Mouse (Mus musculus): Measurements from ENCODE around the gene Gnat1. TPM values are rescaled to one million over a fixed set of nuclear protein-coding genes. Genes with fewer than 3 reads are reported as not detected.

Gene Gnat1
- 0.50 TPM for polyA plus RNA-seq (2017; shearing (Covaris generic))

GRCm38 (mm10) chr9:107679501-107679900 is at the start of gene Gnat1:
Gene Gnat1, minus strand, starts transcription at chr9:107679712.

GRCm38 (mm10) chr9:107709697-107710483 is 30.4 kb upstream of the Gnat1 start, which contains the start of gene Sema3f:
Gene Sema3f, minus strand, starts transcription at chr9:107710475.

DNA sequence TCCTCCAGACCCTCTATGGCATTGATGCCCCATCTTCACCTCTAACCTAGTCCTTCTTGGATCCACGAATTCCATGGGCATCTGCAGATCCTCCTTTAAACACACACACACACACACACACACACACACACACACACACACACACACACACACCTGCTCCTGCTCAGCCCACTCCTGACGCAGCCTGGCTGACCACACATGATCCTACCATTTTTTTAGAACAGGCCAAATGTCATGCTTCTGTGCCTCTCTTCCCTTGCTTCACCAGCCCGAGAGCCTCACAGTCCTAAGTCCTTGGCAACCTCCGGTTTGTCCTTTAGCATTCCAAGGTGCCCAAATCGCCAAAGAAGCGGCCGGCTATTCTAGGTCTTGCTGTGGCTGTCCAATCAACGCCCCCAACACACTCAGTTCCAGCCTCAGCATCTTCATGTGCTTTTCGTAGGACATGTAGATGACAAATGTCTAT is 10.0 kb downstream of the Gnat1 start, which contains the start of gene Slc38a3:
Gene Slc38a3, minus strand, starts transcription at position 51 of the 466 bp plus-strand sequence.

GRCm38 (mm10) chr9:107635279-107636028 is 44.1 kb downstream of the Gnat1 start, which contains the start of gene Gnai2:
Gene Gnai2, minus strand, starts transcription at chr9:107635367.

Other genes with a start within 250 kb of the Gnat1 start
- 54.4 TPM for gene Tmem115, start 145.8 kb downstream of the Gnat1 start, polyA plus RNA-seq (2017; shearing (Covaris generic))
- 66.6 TPM for gene Cyb561d2, start 137.5 kb downstream of the Gnat1 start, polyA plus RNA-seq (2017; shearing (Covaris generic))
- gene Nprl2, start 137.5 kb downstream of the Gnat1 start, polyA plus RNA-seq (2017; shearing (Covaris generic)), result 64.2 TPM
- gene Zmynd10, start 132.4 kb downstream of the Gnat1 start, polyA plus RNA-seq (2017; shearing (Covaris generic)), result 3.3 TPM
- 88.1 TPM for gene Rassf1, start 128.2 kb downstream of the Gnat1 start, polyA plus RNA-seq (2017; shearing (Covaris generic))
- 9.4 TPM for gene Tusc2, start 116.5 kb downstream of the Gnat1 start, polyA plus RNA-seq (2017; shearing (Covaris generic))
- gene Hyal2, start 111.8 kb downstream of the Gnat1 start, polyA plus RNA-seq (2017; shearing (Covaris generic)), result 16.6 TPM
- 6.5 TPM for gene Hyal1, start 102.8 kb downstream of the Gnat1 start, polyA plus RNA-seq (2017; shearing (Covaris generic))
- 23.5 TPM for gene Naa80, start 100.8 kb downstream of the Gnat1 start, polyA plus RNA-seq (2017; shearing (Covaris generic))
- gene Hyal3, start 98.9 kb downstream of the Gnat1 start, polyA plus RNA-seq (2017; shearing (Covaris generic)), result 0.65 TPM
- 23.7 TPM for gene Ifrd2, start 92.1 kb downstream of the Gnat1 start, polyA plus RNA-seq (2017; shearing (Covaris generic))
- gene Sema3b, start 70.5 kb downstream of the Gnat1 start, polyA plus RNA-seq (2017; shearing (Covaris generic)), result not detected
- 271 TPM for gene Gnai2, start 44.3 kb downstream of the Gnat1 start, polyA plus RNA-seq (2017; shearing (Covaris generic))
- gene Slc38a3, start 10.2 kb downstream of the Gnat1 start, polyA plus RNA-seq (2017; shearing (Covaris generic)), result not detected
- not detected for gene Sema3f, start 30.8 kb upstream of the Gnat1 start, polyA plus RNA-seq (2017; shearing (Covaris generic))
- gene Rbm5, start 91.3 kb upstream of the Gnat1 start, polyA plus RNA-seq (2017; shearing (Covaris generic)), result 359 TPM
- 118 TPM for gene Rbm6, start 193.5 kb upstream of the Gnat1 start, polyA plus RNA-seq (2017; shearing (Covaris generic))
- 24.2 TPM for gene Mon1a, start 208.4 kb upstream of the Gnat1 start, polyA plus RNA-seq (2017; shearing (Covaris generic))
- not detected for gene Mst1r, start 227.2 kb upstream of the Gnat1 start, polyA plus RNA-seq (2017; shearing (Covaris generic))
- not detected for gene Actl11, start 248.8 kb upstream of the Gnat1 start, polyA plus RNA-seq (2017; shearing (Covaris generic))

All from activated CD4-positive, CD25-positive, alpha-beta regulatory T cell, adult 9 weeks (primary cell).